Mouse (Mus musculus): Measurements from ENCODE around the gene Timeless.
"Not testable (repeated sequence)": the region's sequence is repeated elsewhere in the genome, so short reads cannot be mapped to it uniquely, and the experiment has no call there.

Timeless gene

GRCm38 (mm10) chr10:128231697-128232419 lies at the start of gene Timeless:
Gene Timeless (plus strand): TSS chr10:128232065.
- peak; percentile 88 for DNase-seq (ENCODE audit: low spot score)

- DNase-seq (ENCODE audit: low spot score): no peak
These were observed 47.6 kb upstream of the Timeless start for GRCm38 (mm10) chr10:128184296-128184695.

- no peak for DNase-seq (ENCODE audit: low spot score)
These were observed 46.5 kb upstream of the Timeless start for GRCm38 (mm10) chr10:128185277-128185940.

GRCm38 (mm10) chr10:128185959-128186358 lies 45.9 kb upstream of the Timeless start:
- peak; percentile 76 for DNase-seq (ENCODE audit: low spot score)

GRCm38 (mm10) chr10:128187181-128187605 lies 44.7 kb upstream of the Timeless start:
- DNase-seq (ENCODE audit: low spot score): no peak

GRCm38 (mm10) chr10:128188242-128188877 lies 43.5 kb upstream of the Timeless start:
- DNase-seq (ENCODE audit: low spot score): peak; percentile 58

- no peak for DNase-seq (ENCODE audit: low spot score)
These were observed 40.4 kb upstream of the Timeless start for GRCm38 (mm10) chr10:128191472-128191871.

GRCm38 (mm10) chr10:128192030-128192766 lies 39.7 kb upstream of the Timeless start:
- DNase-seq (ENCODE audit: low spot score): not testable (repeated sequence)

GRCm38 (mm10) chr10:128193113-128193512 lies 38.8 kb upstream of the Timeless start:
- DNase-seq (ENCODE audit: low spot score): no peak

- peak; percentile 95 for DNase-seq (ENCODE audit: low spot score)
These were observed 37.8 kb upstream of the Timeless start, which contains the start of gene Gls2 for GRCm38 (mm10) chr10:128194024-128194550. Gene Gls2 (plus strand): TSS chr10:128194457.

- DNase-seq (ENCODE audit: low spot score): no peak
These were observed 37.1 kb upstream of the Timeless start for GRCm38 (mm10) chr10:128194551-128195461.

- no peak for DNase-seq (ENCODE audit: low spot score)
These were observed 30.0 kb upstream of the Timeless start for GRCm38 (mm10) chr10:128201856-128202255.

- no peak for DNase-seq (ENCODE audit: low spot score)
These were observed 26.9 kb upstream of the Timeless start for GRCm38 (mm10) chr10:128204941-128205340.

- DNase-seq (ENCODE audit: low spot score): no peak
These were observed 23.5 kb upstream of the Timeless start for GRCm38 (mm10) chr10:128208326-128208725.

- no peak for DNase-seq (ENCODE audit: low spot score)
These were observed 22.4 kb upstream of the Timeless start for GRCm38 (mm10) chr10:128209311-128210009.

- no peak for DNase-seq (ENCODE audit: low spot score)
These were observed 21.7 kb upstream of the Timeless start for GRCm38 (mm10) chr10:128210131-128210530.

- DNase-seq (ENCODE audit: low spot score): peak; percentile 26
These were observed 20.9 kb upstream of the Timeless start for GRCm38 (mm10) chr10:128210954-128211353.

GRCm38 (mm10) chr10:128211390-128212108 lies 20.3 kb upstream of the Timeless start, which contains the start of gene Spryd4:
Gene Spryd4 (minus strand): TSS chr10:128211807.
- peak; percentile 86 for DNase-seq (ENCODE audit: low spot score)

- DNase-seq (ENCODE audit: low spot score): no peak
These were observed 19.7 kb upstream of the Timeless start for GRCm38 (mm10) chr10:128212148-128212547.

Measured in ovary, postnatal 36 days (tissue).